13 mouse cellular contexts compared by ENCODE assay signal in the genomic region with DNA sequence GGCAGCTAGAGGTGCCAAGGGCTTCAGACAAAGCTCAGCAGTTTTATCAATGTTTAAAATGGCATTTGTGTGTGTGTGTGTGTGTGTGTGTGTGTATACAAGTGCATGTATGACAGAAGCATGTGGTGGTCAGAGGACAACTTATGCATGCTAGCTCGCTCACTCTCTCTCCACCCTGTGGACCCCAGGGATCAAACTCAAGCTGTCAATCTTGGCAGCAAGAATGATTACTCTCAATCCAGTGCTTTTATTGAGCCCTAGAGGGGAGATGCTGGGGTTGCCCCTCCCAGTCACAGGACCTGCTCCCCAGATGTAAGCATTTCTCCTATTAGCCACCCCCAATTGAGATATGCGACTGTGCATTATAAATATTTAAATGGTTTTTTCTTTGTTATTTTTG.
"Had no signal": no experiment of that assay in that cellular context is flagged by ENCODE, and none has a peak within 500 bp of the region (broad histone marks: within the 10 kb centered on the region; RNA-seq: fewer than 3 reads in every experiment).

No protein-coding gene starts in this region.

- ATAC-seq: lung, postnatal 0 days had no signal

- H3K36me3 ChIP-seq: limb, embryonic 13.5 days; liver, embryonic 15.5 days; midbrain, embryonic 13.5 days had no signal

- H3K4me3 ChIP-seq: limb, embryonic 13.5 days; liver, embryonic 15.5 days; midbrain, embryonic 13.5 days had no signal

- H3K4me2 ChIP-seq: limb, embryonic 13.5 days; liver, embryonic 15.5 days; midbrain, embryonic 13.5 days had no signal

- H3K27ac ChIP-seq: kidney, postnatal 0 days; limb, embryonic 13.5 days; liver, embryonic 15.5 days; stomach, postnatal 0 days had no signal

- H3K4me1 ChIP-seq: limb, embryonic 13.5 days; liver, embryonic 15.5 days had no signal

- H3K27me3 ChIP-seq: limb, embryonic 13.5 days; liver, embryonic 15.5 days; midbrain, embryonic 13.5 days had no signal

- H3K9ac ChIP-seq: limb, embryonic 13.5 days; liver, embryonic 15.5 days; midbrain, embryonic 13.5 days had no signal

- H3K9me3 ChIP-seq: liver, embryonic 15.5 days; midbrain, embryonic 13.5 days had no signal

- DNase-seq: kidney, adult 11 months; kidney, adult 9 months; kidney, postnatal 36 days; layer of hippocampus, adult 9-11 months; layer of hippocampus, postnatal 36 days; lung, adult 2 months; lung, postnatal 36 days had no signal
